Mouse (Mus musculus) E14TG2a.4 (cell line): Measurements from ENCODE around the gene Pdlim7.

ENCODE experiments used
- CTCF ChIP-seq: conservative IDR thresholded peaks from 2 replicates; pipeline ENCODE4 v1.5.1; 2014; ENCODE audit warnings: low read length
- NANOG ChIP-seq: IDR thresholded peaks from 2 replicates; pipeline ENCODE4 v1.6.1; 2014; ENCODE audit warnings: borderline replicate concordance, low read length, mixed read lengths
- POU5F1 ChIP-seq: IDR thresholded peaks from 2 replicates; pipeline ENCODE4 v1.6.1; 2014; ENCODE audit warnings: low read length, borderline replicate concordance

- TF ChIP-seq CTCF (no peak), NANOG (no peak), POU5F1 (no peak)
Measured at GRCm38 (mm10) chr13:55502405-55502804, 11.1 kb downstream of the Pdlim7 start.
